In genomic region chr11:59537218-59538130, GRCm38 (mm10) we compare ENCODE assay signal across 9 mouse cellular contexts. TPM values are rescaled to one million over a fixed set of nuclear protein-coding genes. Genes with fewer than 3 reads are reported as not detected.
A peak's percentile ranks its signal among the peaks of the same experiment; 100 is the strongest.
DNase-seq lines count a peak whose midpoint lies in the region; ATAC-seq lines count a peak whose summit lies in the region.
"Had no signal": no experiment of that assay in that cellular context is flagged by ENCODE, and none has a peak within 500 bp of the region (broad histone marks: within the 10 kb centered on the region; RNA-seq: fewer than 3 reads in every experiment).

No protein-coding gene starts in this region.

- no peaks in the 10 kb centered on the region for H3K27me3 ChIP-seq in stomach, embryonic 14.5 days (ENCODE audit: control insufficient read depth, insufficient read depth, low read length)
- no peaks in the 10 kb centered on the region for H3K27me3 ChIP-seq in intestine, embryonic 15.5 days (replicated peaks)

- ATAC-seq in stomach, embryonic 14.5 days (ENCODE audit: insufficient number of reproducible peaks, insufficient read depth, low FRiP score, low read depth), result no peak
- ATAC-seq in intestine, embryonic 15.5 days, result no peak

- 61% methylated on average over 16 of the region's 16 CpGs for WGBS in stomach, embryonic 14.5 days
- 68% methylated on average over 16 of the region's 16 CpGs for WGBS in intestine, embryonic 15.5 days

- peak overlapping the region; percentile 59 for H3K27ac ChIP-seq in stomach, embryonic 14.5 days (ENCODE audit: low read length)
- no peak overlapping the region for H3K27ac ChIP-seq in intestine, embryonic 15.5 days

- intact Hi-C loops in gastrocnemius, postnatal 14 days (cut with DNase I; ENCODE audit: low total_unique reads), result no loop called here

- H3K4me2 ChIP-seq in stomach, embryonic 14.5 days (replicated peaks; ENCODE audit: low read depth, low read length), result no peak overlapping the region
- no peak overlapping the region for H3K4me2 ChIP-seq in intestine, embryonic 15.5 days (replicated peaks)

- no peak overlapping the region for H3K9ac ChIP-seq in stomach, embryonic 14.5 days (replicated peaks; ENCODE audit: low read depth, low read length)
- H3K9ac ChIP-seq in intestine, embryonic 15.5 days, result no peak overlapping the region

- no peak overlapping the region for H3K4me3 ChIP-seq in stomach, embryonic 14.5 days (ENCODE audit: low read depth, low read length)
- no peak overlapping the region for H3K4me3 ChIP-seq in intestine, embryonic 15.5 days (replicated peaks)

- H3K4me1 ChIP-seq in stomach, embryonic 14.5 days (ENCODE audit: control insufficient read depth, insufficient read depth, low read length), result 0 out of 2 replicates have a peak, but pooled peaks cover 5% of the 10 kb centered on the region
- H3K4me1 ChIP-seq in intestine, embryonic 15.5 days (replicated peaks), result 0 out of 2 replicates have a peak, but pooled peaks cover 4% of the 10 kb centered on the region

- no peaks in the 10 kb centered on the region for H3K9me3 ChIP-seq in stomach, embryonic 14.5 days (ENCODE audit: control insufficient read depth, low read depth, low read length)
- no peaks in the 10 kb centered on the region for H3K9me3 ChIP-seq in intestine, embryonic 15.5 days

- peak; percentile 27 for DNase-seq in gastrocnemius, postnatal 14 days
- no peak for DNase-seq in gastrocnemius, postnatal 25 days
- DNase-seq in 416B (ENCODE audit: low read depth), result peak; percentile 32
- peak; percentile 83 for DNase-seq in R1 (ENCODE audit: low read depth, low spot score)
- DNase-seq in kidney, postnatal 4 days, result peak; percentile 73 to 74
- DNase-seq in layer of hippocampus, postnatal 14 days (ENCODE audit: low spot score in 2 of 2), result no peak

- H3K36me3 ChIP-seq in stomach, embryonic 14.5 days (ENCODE audit: control insufficient read depth, insufficient read depth, low read length), result no peaks in the 10 kb centered on the region
- no peaks in the 10 kb centered on the region for H3K36me3 ChIP-seq in intestine, embryonic 15.5 days

RNA-seq across cellular contexts. Expression of gene Nlrp3, which starts 3.9 kb away (rescaled TPM):
- total RNA-seq in gastrocnemius, postnatal 14 days (2021), result under 1 TPM; 0.27 to 0.42 TPM
- total RNA-seq in gastrocnemius, postnatal 25 days (2021), result under 1 TPM; 0.32 to 0.33 TPM
- 0.14 and 0.27 TPM in 2 replicates for polyA plus RNA-seq in stomach, embryonic 14.5 days (2014; fragmentation: Nextera tagmentation; extraction: Ambion mirVana)
- 1 to 10 TPM; 1.0 to 1.9 TPM for total RNA-seq in layer of hippocampus, postnatal 14 days (2021)
- 0.35 and 0.36 TPM in 2 replicates for polyA plus RNA-seq in intestine, embryonic 15.5 days (2015; fragmentation: Nextera tagmentation; extraction: Ambion mirVana)

RNA-seq across cellular contexts. Expression of gene Zkscan17, which starts 10.9 kb away (rescaled TPM):
- total RNA-seq in gastrocnemius, postnatal 14 days (2021), result 10 to 100 TPM; 12.1 to 15.4 TPM
- 10 to 100 TPM; 12.9 to 15.8 TPM for total RNA-seq in gastrocnemius, postnatal 25 days (2021)
- 19.4 and 20.9 TPM in 2 replicates for polyA plus RNA-seq in stomach, embryonic 14.5 days (2014; fragmentation: Nextera tagmentation; extraction: Ambion mirVana)
- 10 to 100 TPM in 1 of 2 experiments, 1 to 10 TPM in 1; 9.4 to 13.3 TPM for total RNA-seq in layer of hippocampus, postnatal 14 days (2021)
- 16.3 and 16.4 TPM in 2 replicates for polyA plus RNA-seq in intestine, embryonic 15.5 days (2015; fragmentation: Nextera tagmentation; extraction: Ambion mirVana)

RNA-seq across cellular contexts. Expression of gene Olfr222, which starts 38.6 kb away (rescaled TPM):
- total RNA-seq in gastrocnemius, postnatal 14 days (2021), result not detected
- not detected for total RNA-seq in gastrocnemius, postnatal 25 days (2021)
- not detected in 2 replicates for polyA plus RNA-seq in stomach, embryonic 14.5 days (2014; fragmentation: Nextera tagmentation; extraction: Ambion mirVana)
- not detected for total RNA-seq in layer of hippocampus, postnatal 14 days (2021)
- polyA plus RNA-seq in intestine, embryonic 15.5 days (2015; fragmentation: Nextera tagmentation; extraction: Ambion mirVana), result not detected in 2 replicates
- polyA plus RNA-seq: liver, embryonic 16.5 days had no signal

RNA-seq across cellular contexts. Expression of gene Olfr223, which starts 55.6 kb away (rescaled TPM):
- not detected for total RNA-seq in gastrocnemius, postnatal 14 days (2021)
- total RNA-seq in gastrocnemius, postnatal 25 days (2021), result not detected
- polyA plus RNA-seq in stomach, embryonic 14.5 days (2014; fragmentation: Nextera tagmentation; extraction: Ambion mirVana), result not detected in 2 replicates
- total RNA-seq in layer of hippocampus, postnatal 14 days (2021), result not detected
- polyA plus RNA-seq in intestine, embryonic 15.5 days (2015; fragmentation: Nextera tagmentation; extraction: Ambion mirVana), result not detected in 2 replicates
- polyA plus RNA-seq: liver, embryonic 16.5 days had no signal

Comparison
In these comparisons a context has a peak if more than half of its experiments do, and no peak if none do; other contexts are left out.
1. DNase-seq: peak in gastrocnemius, postnatal 14 days (single experiment), 416B (single experiment), R1 (single experiment) and kidney, postnatal 4 days (2 of 2); none in gastrocnemius, postnatal 25 days (single experiment) and layer of hippocampus, postnatal 14 days (0 of 2).